Mouse (Mus musculus) v-Abl transformed pro-B cells (cell line): ENCODE measurements around the gene Prl3d1.
"Not testable (repeated sequence)": the region's sequence is repeated elsewhere in the genome, so short reads cannot be mapped to it uniquely, and the experiment has no call there.

ENCODE experiments used
- in situ Hi-C, 2 experiments: fragments of 400-800 bp; cut with MboI; formaldehyde crosslinking; loops; one replicate each; pipeline ENCODE4 v1.15.1; 2025; ENCODE audit not compliant: unreplicated experiment in 2 of 2

Gene Prl3d1

GRCm38 (mm10) chr13:27093890-27094289 is at the start of gene Prl3d1:
Prl3d1 (plus strand) TSS chr13:27094190.
- in situ Hi-C loops, result not testable (repeated sequence)

DNA sequence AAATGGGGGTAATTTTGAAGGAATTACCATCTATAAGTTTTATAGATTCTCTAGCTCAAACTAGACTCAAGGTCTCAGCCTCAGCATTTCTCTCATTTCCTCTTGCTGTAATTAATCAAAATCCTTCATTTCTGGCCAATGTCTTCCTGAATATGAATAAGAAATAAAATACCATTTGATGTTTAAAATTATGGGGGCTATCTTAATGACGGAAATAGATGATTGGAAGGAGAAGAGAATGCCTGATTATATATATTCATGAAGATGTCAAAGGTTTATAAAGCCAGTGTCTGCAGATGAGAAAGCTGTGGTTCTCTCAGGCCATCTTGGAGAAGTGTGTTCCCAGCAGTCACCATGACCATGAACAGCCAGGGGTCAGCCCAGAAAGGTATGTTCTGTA is 36.7 kb upstream of the Prl3d1 start, which contains the start of gene Prl:
Gene Prl, plus strand, starts transcription at position 301 of the 400 bp plus-strand sequence.
- in situ Hi-C loops, result no loop called here

- in situ Hi-C loops, result no loop called here
Observed at GRCm38 (mm10) chr13:27059177-27059576, 34.8 kb upstream of the Prl3d1 start.

DNA sequence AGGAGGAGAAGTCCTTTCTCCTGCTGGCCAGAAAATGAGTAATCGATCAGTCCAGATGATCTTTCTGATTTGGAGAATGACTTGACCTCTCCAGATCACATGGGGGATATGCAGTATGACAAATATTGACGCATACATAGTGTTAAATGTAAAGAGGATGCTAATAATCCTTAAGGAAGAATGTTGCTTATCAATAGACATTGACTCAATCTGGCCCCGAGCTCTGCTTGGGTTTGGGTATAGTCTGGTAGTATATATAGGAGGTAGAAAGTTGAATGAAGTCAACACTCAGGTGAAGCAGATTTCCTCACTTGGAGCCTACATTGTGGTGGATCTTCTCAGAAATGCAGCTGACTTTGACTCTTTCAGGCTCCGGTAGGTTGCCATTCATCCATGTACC is 27.4 kb downstream of the Prl3d1 start, which contains the start of gene Prl3d2:
Gene Prl3d2, plus strand, starts transcription at position 301 of the 400 bp plus-strand sequence.
- in situ Hi-C loops, result not testable (repeated sequence)

GRCm38 (mm10) chr13:27148264-27148663 is 54.3 kb downstream of the Prl3d1 start:
- in situ Hi-C loops, result no loop called here
